Mouse (Mus musculus) ES-Bruce4 (cell line): ENCODE measurements around the gene Ddx39. TPM values are rescaled to one million over a fixed set of nuclear protein-coding genes. Genes with fewer than 3 reads are reported as not detected.

Source experiments
- H3K27ac ChIP-seq: 2 replicates; pipeline ENCODE4 v1.5.1; 2012; ENCODE audit warnings: low read length, inconsistent platforms; ENCODE audit not compliant: insufficient read depth
- H3K27me3 ChIP-seq: 2 replicates; pipeline ENCODE4 v1.6.1; 2012; ENCODE audit warnings: mild to moderate bottlenecking, low read length, inconsistent platforms; ENCODE audit not compliant: control insufficient read depth, poor library complexity, insufficient read depth, severe bottlenecking
- H3K36me3 ChIP-seq: 2 replicates; pipeline ENCODE4 v1.6.1; 2012; ENCODE audit warnings: inconsistent platforms, mild to moderate bottlenecking, low read length, moderate library complexity; ENCODE audit not compliant: control insufficient read depth, poor library complexity, insufficient read depth, severe bottlenecking
- H3K4me1 ChIP-seq: one replicate; pipeline ENCODE4 v1.8.1; 2011; ENCODE audit warnings: low read length; ENCODE audit not compliant: control insufficient read depth, insufficient read depth
- H3K4me3 ChIP-seq: 2 replicates; pipeline ENCODE4 v1.5.1; 2011; ENCODE audit warnings: low read depth, mild to moderate bottlenecking, low read length
- H3K9ac ChIP-seq: 2 replicates; pipeline ENCODE4 v1.6.1; 2012; ENCODE audit warnings: low read depth, mild to moderate bottlenecking, inconsistent platforms; ENCODE audit not compliant: poor library complexity, severe bottlenecking
- H3K9me3 ChIP-seq: replicated peaks from 2 replicates; pipeline ENCODE4 v1.6.1; 2012; ENCODE audit warnings: mild to moderate bottlenecking, low read length, inconsistent platforms; ENCODE audit not compliant: control insufficient read depth, poor library complexity, insufficient read depth, severe bottlenecking
- CTCF ChIP-seq: IDR thresholded peaks from one replicate; pipeline ENCODE4 v1.8.1; 2011; ENCODE audit warnings: low read depth, low read length
- EP300 ChIP-seq: IDR thresholded peaks from 2 replicates; pipeline ENCODE4 v1.6.1; 2011; ENCODE audit warnings: low read depth, low read length; ENCODE audit not compliant: insufficient read depth
- POLR2A ChIP-seq: IDR thresholded peaks from one replicate; pipeline ENCODE4 v1.8.1; 2011; ENCODE audit warnings: low read length; ENCODE audit not compliant: insufficient read depth
- polyA plus RNA-seq: library from polyadenylated mRNA; stranded (reverse); fragments of >200 nt; gene quantifications from 2 replicates; pipeline ENCODE4 v1.2.4, GENCODE M21; 2011; ENCODE audit warnings: low read depth; ENCODE audit not compliant: missing spikeins, insufficient read depth, insufficient read length

The Ddx39 gene
- polyA plus RNA-seq, 1 experiment, result 117 TPM

- Histone ChIP-seq H3K4me3 (no peak overlapping the region), H3K4me1 (no peaks in the 10 kb centered on the region), H3K27ac (no peak overlapping the region), H3K9ac (no peak overlapping the region), H3K27me3 (no peaks in the 10 kb centered on the region), H3K9me3 (no peaks in the 10 kb centered on the region), H3K36me3 (0 out of 2 replicates have a peak, but pooled peaks cover under 1% of the 10 kb centered on the region)
- TF ChIP-seq POLR2A (no peak), CTCF (no peak)
These were observed 46.0 kb upstream of the Ddx39 start for GRCm38 (mm10) chr8:83669013-83669412.

GRCm38 (mm10) chr8:83672936-83673335 lies 42.0 kb upstream of the Ddx39 start:
- H3K27me3 ChIP-seq, result no peaks in the 10 kb centered on the region
- TF ChIP-seq EP300 (no peak), CTCF (no peak), POLR2A (no peak)
- no peak overlapping the region for H3K9ac ChIP-seq
- no peaks in the 10 kb centered on the region for H3K9me3 ChIP-seq
- no peak overlapping the region for H3K4me3 ChIP-seq
- no peak overlapping the region for H3K27ac ChIP-seq
- H3K4me1 ChIP-seq, result no peaks in the 10 kb centered on the region
- H3K36me3 ChIP-seq, result no peaks in the 10 kb centered on the region

GRCm38 (mm10) chr8:83674497-83674896 lies 40.5 kb upstream of the Ddx39 start:
- H3K36me3 ChIP-seq, result no peaks in the 10 kb centered on the region
- TF ChIP-seq EP300, result no peak
- no peak for TF ChIP-seq CTCF
- no peak for TF ChIP-seq POLR2A
- H3K4me1 ChIP-seq, result no peaks in the 10 kb centered on the region

GRCm38 (mm10) chr8:83679866-83680265 lies 35.1 kb upstream of the Ddx39 start:
- no peaks in the 10 kb centered on the region for H3K9me3 ChIP-seq
- H3K9ac ChIP-seq, result no peak overlapping the region
- no peaks in the 10 kb centered on the region for H3K4me1 ChIP-seq
- no peak overlapping the region for H3K4me3 ChIP-seq
- no peak overlapping the region for H3K27ac ChIP-seq
- no peaks in the 10 kb centered on the region for H3K27me3 ChIP-seq
- no peak for TF ChIP-seq CTCF
- no peak for TF ChIP-seq POLR2A
- TF ChIP-seq EP300, result no peak
- no peaks in the 10 kb centered on the region for H3K36me3 ChIP-seq

More at GRCm38 (mm10) chr8:83674497-83674896, 40.5 kb upstream of the Ddx39 start:
- no peak overlapping the region for H3K9ac ChIP-seq
- H3K27me3 ChIP-seq, result no peaks in the 10 kb centered on the region
- no peak overlapping the region for H3K4me3 ChIP-seq
- no peak overlapping the region for H3K27ac ChIP-seq
- no peaks in the 10 kb centered on the region for H3K9me3 ChIP-seq

- TF ChIP-seq EP300, result no peak
- TF ChIP-seq POLR2A, result no peak
- TF ChIP-seq CTCF, result no peak
- no peak overlapping the region for H3K27ac ChIP-seq
- no peak overlapping the region for H3K4me3 ChIP-seq
- no peaks in the 10 kb centered on the region for H3K9me3 ChIP-seq
- H3K9ac ChIP-seq, result no peak overlapping the region
- no peaks in the 10 kb centered on the region for H3K4me1 ChIP-seq
- H3K27me3 ChIP-seq, result no peaks in the 10 kb centered on the region
- H3K36me3 ChIP-seq, result no peaks in the 10 kb centered on the region
These were observed 34.4 kb upstream of the Ddx39 start for GRCm38 (mm10) chr8:83680603-83681002.

- no peak overlapping the region for H3K4me3 ChIP-seq
- no peaks in the 10 kb centered on the region for H3K36me3 ChIP-seq
- TF ChIP-seq POLR2A (no peak), CTCF (no peak), EP300 (no peak)
- no peaks in the 10 kb centered on the region for H3K9me3 ChIP-seq
- no peak overlapping the region for H3K9ac ChIP-seq
- H3K27me3 ChIP-seq, result no peaks in the 10 kb centered on the region
- H3K4me1 ChIP-seq, result no peaks in the 10 kb centered on the region
- no peak overlapping the region for H3K27ac ChIP-seq
These were observed 33.9 kb upstream of the Ddx39 start for GRCm38 (mm10) chr8:83681099-83681498.
